Mouse (Mus musculus) megakaryocyte, embryonic 14.5 days (primary cell): ENCODE measurements around the gene Trim80.

Source experiments
- FLI1 ChIP-seq: IDR thresholded peaks from 2 replicates; pipeline ENCODE4 v1.6.1; 2012; ENCODE audit warnings: low read length, inconsistent platforms, mixed read lengths
- GATA1 ChIP-seq: IDR thresholded peaks from 3 replicates; pipeline ENCODE4 v1.6.1; 2012; ENCODE audit warnings: mixed read lengths, low read length, inconsistent platforms, borderline replicate concordance

DNA sequence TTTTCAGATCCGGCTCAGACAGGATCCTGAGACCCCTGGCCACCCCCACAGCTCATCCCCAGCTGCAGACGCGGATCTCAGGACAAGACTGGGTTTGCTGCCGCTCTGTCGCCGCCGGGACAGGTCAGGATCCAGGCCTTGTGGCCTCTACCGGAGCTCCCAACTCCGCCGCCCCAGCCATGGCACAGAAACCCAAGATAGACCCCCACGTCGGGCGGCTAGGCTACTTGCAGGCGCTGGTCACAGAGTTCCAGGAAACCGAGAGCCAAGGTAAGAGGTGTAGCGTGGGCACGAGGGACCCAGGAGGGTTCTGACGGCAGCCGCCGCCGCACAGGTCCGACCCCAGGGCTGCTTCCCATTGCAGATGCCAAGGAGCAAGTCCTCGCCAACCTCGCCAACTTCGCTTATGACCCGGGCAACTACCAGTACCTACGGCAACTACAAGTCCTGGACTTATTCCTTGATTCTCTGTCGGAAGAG is 35.5 kb downstream of the Trim80 start:
- TF ChIP-seq GATA1 (no peak), FLI1 (no peak)
